Comparison of ENCODE assay signal across 23 mouse cellular contexts in the genomic region with DNA sequence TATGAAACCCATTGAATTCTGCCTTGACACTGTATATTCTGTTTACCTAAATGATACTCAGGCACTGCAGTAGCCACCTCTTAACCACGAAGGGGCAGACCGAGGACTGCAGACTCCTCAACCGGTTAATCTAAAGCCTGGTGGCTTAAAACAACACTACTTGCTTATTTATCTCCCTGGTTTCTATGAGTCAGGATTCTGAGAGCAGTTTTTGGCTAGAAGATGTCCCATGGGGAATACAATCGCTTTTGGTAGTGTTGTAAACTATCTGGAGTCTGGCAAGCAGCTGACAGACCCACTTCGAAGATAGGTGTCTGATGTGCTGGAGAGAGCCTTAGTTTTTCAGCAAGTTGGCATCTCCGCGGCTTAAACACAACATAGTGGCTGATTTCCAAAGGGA. TPM values are rescaled to one million over a fixed set of nuclear protein-coding genes. Genes with fewer than 3 reads are reported as not detected.
A peak's percentile ranks its signal among the peaks of the same experiment; 100 is the strongest.
DNase-seq lines count a peak whose midpoint lies in the region; ATAC-seq and TF ChIP-seq lines count a peak whose summit lies in the region.
"Had no signal": no experiment of that assay in that cellular context is flagged by ENCODE, and none has a peak within 500 bp of the region (broad histone marks: within the 10 kb centered on the region; RNA-seq: fewer than 3 reads in every experiment).

No protein-coding gene starts in this region.

- H3K9ac ChIP-seq in kidney, postnatal 0 days (ENCODE audit: low read depth, low read length), result no peak overlapping the region
- no peak overlapping the region for H3K9ac ChIP-seq in heart, postnatal 0 days (replicated peaks; ENCODE audit: low read depth, low read length)
- H3K9ac ChIP-seq: embryonic facial prominence, embryonic 13.5 days; forebrain, embryonic 12.5 days; kidney, embryonic 15.5 days; midbrain, embryonic 12.5 days; neural tube, embryonic 15.5 days had no signal

- in situ Hi-C loops in Patski (cut with MboI; ENCODE audit: low pct_unique_long_range_greater_than_20kb), result no loop called here

- H3K36me3 ChIP-seq in kidney, postnatal 0 days (ENCODE audit: insufficient read depth, low read length), result no peaks in the 10 kb centered on the region
- H3K36me3 ChIP-seq in heart, postnatal 0 days (replicated peaks; ENCODE audit: control insufficient read depth, insufficient read depth, low read length), result no peaks in the 10 kb centered on the region
- H3K36me3 ChIP-seq: embryonic facial prominence, embryonic 13.5 days; forebrain, embryonic 12.5 days; hindbrain, embryonic 10.5 days; kidney, embryonic 15.5 days; midbrain, embryonic 12.5 days; neural tube, embryonic 15.5 days had no signal

- CTCF ChIA-PET in Patski (lab: Charles Lee), result interaction anchor here (0.9 to 7.0 kb wide), 13 partner anchors 9 to 163 kb away, joined by 3 to 40 read pairs (median 5); partner anchors contain the start of gene F3

- peaks cover 7% of the 10 kb centered on the region; the same call in 1 of the 2 replicates for H3K4me1 ChIP-seq in kidney, postnatal 0 days (replicated peaks; ENCODE audit: insufficient read depth, low read length)
- H3K4me1 ChIP-seq in heart, postnatal 0 days (ENCODE audit: control insufficient read depth, insufficient read depth), result no peaks in the 10 kb centered on the region; the same call in 1 of the 2 replicates
- H3K4me1 ChIP-seq: midbrain, embryonic 12.5 days had no signal

- ATAC-seq in kidney, postnatal 0 days (replicated peaks; ENCODE audit: low FRiP score, low read depth), result no peak
- peak; percentile 68 for ATAC-seq in Patski
- ATAC-seq in heart, postnatal 0 days (ENCODE audit: insufficient read depth, low read depth), result no peak
- no peak for ATAC-seq in erythroid progenitor cell, adult 5-6 weeks (replicated peaks; ENCODE audit: low FRiP score, poor library complexity, severe bottlenecking)
- ATAC-seq: activated CD4-positive, CD25-positive, alpha-beta regulatory T cell, adult 4 months; inflammation-experienced regulatory T-cells, adult 6 months had no signal

- no peak overlapping the region for H3K4me3 ChIP-seq in kidney, postnatal 0 days (replicated peaks; ENCODE audit: low read depth, low read length)
- H3K4me3 ChIP-seq in heart, postnatal 0 days (ENCODE audit: low read depth, low read length), result no peak overlapping the region
- H3K4me3 ChIP-seq: embryonic facial prominence, embryonic 13.5 days; forebrain, embryonic 12.5 days; hindbrain, embryonic 10.5 days; kidney, embryonic 15.5 days; layer of hippocampus, adult 2 months; midbrain, embryonic 12.5 days; neural tube, embryonic 15.5 days had no signal

- WGBS in kidney, postnatal 0 days, result 57% methylated on average over 7 of the region's 7 CpGs
- 51% methylated on average over 7 of the region's 7 CpGs for WGBS in heart, postnatal 0 days

- H3K9me3 ChIP-seq in kidney, postnatal 0 days (replicated peaks; ENCODE audit: low read length), result no peaks in the 10 kb centered on the region
- no peaks in the 10 kb centered on the region for H3K9me3 ChIP-seq in heart, postnatal 0 days (replicated peaks; ENCODE audit: control insufficient read depth, low read length)
- H3K9me3 ChIP-seq: embryonic facial prominence, embryonic 13.5 days; forebrain, embryonic 12.5 days; hindbrain, embryonic 10.5 days; kidney, embryonic 15.5 days; midbrain, embryonic 12.5 days; neural tube, embryonic 15.5 days had no signal

- peak; percentile 46 for DNase-seq in kidney, postnatal 0 days (ENCODE audit: low spot score)
- DNase-seq in kidney, postnatal 25 days, result no peak
- DNase-seq in Patski (ENCODE audit: low read depth, low spot score), result peak; percentile 94
- peak; percentile 18 for DNase-seq in heart, postnatal 0 days (ENCODE audit: low spot score)
- DNase-seq in spleen, postnatal 14 days (ENCODE audit: low spot score in 2 of 2), result no peak
- DNase-seq in layer of hippocampus, adult 9-11 months, result no peak
- DNase-seq: cerebellum, adult 9-11 months; left cerebral cortex, postnatal 4 days; lung, adult 18-20 months had no signal

- peak; percentile 43 for TF ChIP-seq CTCF in kidney, postnatal 0 days (IDR thresholded peaks at IDR 0.05; ENCODE audit: low read depth)
- peak; percentile 72 for TF ChIP-seq CTCF in Patski (IDR thresholded peaks at IDR 0.05)
- no peak for TF ChIP-seq CTCF in heart, postnatal 0 days (IDR thresholded peaks at IDR 0.05; ENCODE audit: low read depth)

- no peak for TF ChIP-seq EP300 in heart, postnatal 0 days (IDR thresholded peaks at IDR 0.05; ENCODE audit: low read depth)

- POLR2A ChIA-PET in Patski (lab: Charles Lee), result interaction anchor here (1.0 to 1.4 kb wide), 2 partner anchors 13 to 159 kb away, joined by 3 read pairs; no protein-coding TSS in a partner anchor

- H3K27me3 ChIP-seq in kidney, postnatal 0 days (ENCODE audit: insufficient read depth, low read length), result no peaks in the 10 kb centered on the region
- H3K27me3 ChIP-seq in Patski, result no peaks in the 10 kb centered on the region
- no peaks in the 10 kb centered on the region for H3K27me3 ChIP-seq in heart, postnatal 0 days (ENCODE audit: control insufficient read depth, insufficient read depth, low read length)
- H3K27me3 ChIP-seq: CH12.LX; embryonic facial prominence, embryonic 13.5 days; forebrain, embryonic 12.5 days; kidney, embryonic 15.5 days; midbrain, embryonic 12.5 days; neural tube, embryonic 15.5 days had no signal

- H3K4me2 ChIP-seq in kidney, postnatal 0 days (ENCODE audit: low read length), result no peak overlapping the region
- H3K4me2 ChIP-seq in heart, postnatal 0 days (ENCODE audit: low read depth, low read length), result no peak overlapping the region
- H3K4me2 ChIP-seq: embryonic facial prominence, embryonic 13.5 days; forebrain, embryonic 12.5 days; kidney, embryonic 15.5 days; midbrain, embryonic 12.5 days; neural tube, embryonic 15.5 days had no signal

- no peak overlapping the region for H3K27ac ChIP-seq in kidney, postnatal 0 days
- no peak overlapping the region for H3K27ac ChIP-seq in heart, postnatal 0 days (ENCODE audit: low read depth)
- H3K27ac ChIP-seq: embryonic facial prominence, embryonic 13.5 days; forebrain, embryonic 12.5 days; hindbrain, embryonic 10.5 days; kidney, embryonic 15.5 days; layer of hippocampus, adult 2 months; macrophage; midbrain, embryonic 12.5 days; neural tube, embryonic 15.5 days had no signal

RNA-seq across cellular contexts. Expression of gene Slc44a3, which starts 41.7 kb away (rescaled TPM):
- 16.9 and 18.2 TPM in 2 replicates for polyA plus RNA-seq in kidney, postnatal 0 days (2015; fragmentation: Nextera tagmentation; extraction: Ambion mirVana)
- polyA plus RNA-seq in Patski (2021), result 0.24 TPM
- 1.5 and 6.0 TPM in 2 replicates for total RNA-seq in heart, postnatal 0 days (2014; rRNA removed; ENCODE audit: low replicate concordance)
- 0.79 and 1.3 TPM in 2 replicates for polyA plus RNA-seq in heart, postnatal 0 days (2015; fragmentation: Nextera tagmentation; extraction: Ambion mirVana)
- not detected in 2 replicates for total RNA-seq in erythroid progenitor cell, adult 5-6 weeks (2015; ENCODE audit: low replicate concordance)
- not detected in 2 replicates for total RNA-seq in erythroid progenitor cell, adult 5-6 weeks (2017; ENCODE audit: low replicate concordance)
- total RNA-seq: CH12.LX; granulocyte monocyte progenitor cell, adult 5-6 weeks; layer of hippocampus, adult 2 months; left cerebral cortex, adult 18-20 months had no signal
- polyA plus RNA-seq: activated CD4-positive, CD25-positive, alpha-beta regulatory T cell, adult 4 months; inflammation-experienced regulatory T-cells, adult 6 months; macrophage had no signal

Comparison
In these comparisons a context has a peak if more than half of its experiments do, and no peak if none do; other contexts are left out.
1. DNase-seq: peak in kidney, postnatal 0 days (single experiment), Patski (single experiment) and heart, postnatal 0 days (single experiment); none in kidney, postnatal 25 days (0 of 2), spleen, postnatal 14 days (0 of 2) and layer of hippocampus, adult 9-11 months (single experiment).